Mouse (Mus musculus) liver, postnatal 0 days (tissue): ENCODE data around the gene Ntm.

ENCODE experiments used
- CTCF ChIP-seq: sonication (generic); IDR thresholded peaks from 2 replicates; pipeline ENCODE4 v1.5.1; 2016; ENCODE audit warnings: antibody characterized with exemption, low read depth
- EP300 ChIP-seq: IDR thresholded peaks from 2 replicates; pipeline ENCODE4 v1.6.1; 2016; ENCODE audit warnings: antibody characterized with exemption, low read depth, mild to moderate bottlenecking

DNA sequence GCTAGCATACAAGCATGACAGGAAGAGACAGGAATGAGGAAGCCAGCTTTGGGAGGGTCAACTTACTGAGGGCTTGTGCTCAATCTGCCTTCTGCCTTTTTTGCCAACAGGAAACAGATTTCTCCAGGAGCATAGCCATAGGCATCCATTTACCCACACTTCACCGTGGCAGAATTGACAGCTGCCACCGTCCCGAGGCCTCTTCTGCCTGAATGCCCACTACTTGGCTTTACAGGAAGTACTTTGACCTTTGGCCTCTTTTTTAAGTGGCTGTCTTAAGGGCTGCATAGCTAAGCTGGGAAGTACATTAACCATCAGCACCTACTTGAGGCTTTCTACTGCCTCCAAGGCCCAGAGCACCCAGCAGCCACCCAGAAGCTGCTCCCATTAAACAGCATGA lies 226.9 kb downstream of the Ntm start:
- TF ChIP-seq EP300 (no peak), CTCF (no peak)
